Mouse (Mus musculus): Measurements from ENCODE around the gene Aldh1l2.

GRCm38 (mm10) chr10:83497321-83497720, 36.6 kb downstream of the Aldh1l2 start:
- TF ChIP-seq SIN3A (IDR thresholded peaks at IDR 0.05; ENCODE audit: low read length) (no peak), UBTF (IDR thresholded peaks at IDR 0.05; ENCODE audit: low read depth, low read length) (no peak), MAX (IDR thresholded peaks at IDR 0.05; ENCODE audit: low read length) (no peak), ELF1 (IDR thresholded peaks at IDR 0.05; ENCODE audit: low read depth, low read length) (no peak), MAZ (IDR thresholded peaks at IDR 0.05; ENCODE audit: low read depth, low read length) (no peak), CTCF (conservative IDR thresholded peaks at IDR 0.05 in 1 of 2, IDR thresholded peaks at IDR 0.05 in 1 of 2; ENCODE audit: low read depth in 2 of 2, low read length in 2 of 2) (no peak)
